Mouse (Mus musculus) 3134 (cell line): ENCODE data around the gene Acsl5.
A peak's percentile ranks its signal among the peaks of the same experiment; 100 is the strongest.

ENCODE experiments used
- DNase-seq: peaks from one replicate; pipeline ENCODE4 v3.0.0-alpha.2; 2011; ENCODE audit warnings: low spot score; ENCODE audit not compliant: insufficient read length; ENCODE audit errors: extremely low read depth

Gene Acsl5

GRCm38 (mm10) chr19:55276100-55276499 is 24.4 kb downstream of the Acsl5 start:
- DNase-seq = no peak

- no peak for DNase-seq
Observed at GRCm38 (mm10) chr19:55276770-55277169, 25.0 kb downstream of the Acsl5 start.

- no peak for DNase-seq
Observed at GRCm38 (mm10) chr19:55284093-55284492, 32.4 kb downstream of the Acsl5 start.

GRCm38 (mm10) chr19:55286034-55286433 is 34.3 kb downstream of the Acsl5 start:
- no peak for DNase-seq

GRCm38 (mm10) chr19:55288974-55289373 is 37.2 kb downstream of the Acsl5 start:
- DNase-seq = no peak

GRCm38 (mm10) chr19:55290621-55291270 is 39.0 kb downstream of the Acsl5 start:
- DNase-seq = no peak

- DNase-seq = no peak
Observed at GRCm38 (mm10) chr19:55292210-55292850, 40.6 kb downstream of the Acsl5 start.

- DNase-seq = no peak
Observed at GRCm38 (mm10) chr19:55293175-55293574, 41.4 kb downstream of the Acsl5 start.

- DNase-seq = no peak
Observed at GRCm38 (mm10) chr19:55295075-55295474, 43.3 kb downstream of the Acsl5 start.

GRCm38 (mm10) chr19:55295556-55295955 is 43.8 kb downstream of the Acsl5 start:
- DNase-seq = no peak

- DNase-seq = no peak
Observed at GRCm38 (mm10) chr19:55296301-55296700, 44.6 kb downstream of the Acsl5 start.

- no peak for DNase-seq
Observed at GRCm38 (mm10) chr19:55297489-55297888, 45.8 kb downstream of the Acsl5 start.

- DNase-seq = peak; percentile 35
Observed at GRCm38 (mm10) chr19:55297961-55298360, 46.2 kb downstream of the Acsl5 start.

GRCm38 (mm10) chr19:55299378-55299777 is 47.6 kb downstream of the Acsl5 start:
- DNase-seq = no peak

GRCm38 (mm10) chr19:55300525-55300924 is 48.8 kb downstream of the Acsl5 start:
- no peak for DNase-seq

GRCm38 (mm10) chr19:55305024-55305423 is 53.3 kb downstream of the Acsl5 start:
- no peak for DNase-seq

GRCm38 (mm10) chr19:55311874-55312273 is 60.1 kb downstream of the Acsl5 start:
- no peak for DNase-seq

- no peak for DNase-seq
Observed at GRCm38 (mm10) chr19:55313649-55314048, 61.9 kb downstream of the Acsl5 start.

- DNase-seq = peak; percentile 88
Observed at GRCm38 (mm10) chr19:55315452-55316108, 63.8 kb downstream of the Acsl5 start, which contains the start of gene Zdhhc6. Zdhhc6 (minus strand) TSS chr19:55316032.

GRCm38 (mm10) chr19:55316109-55316714 is 64.5 kb downstream of the Acsl5 start, which contains the start of gene Vti1a:
Vti1a (plus strand) TSS chr19:55316295.
- DNase-seq = peak; percentile 93

- no peak for DNase-seq
Observed at GRCm38 (mm10) chr19:55316901-55317300, 65.2 kb downstream of the Acsl5 start.
